Mouse (Mus musculus) urinary bladder, postnatal 10 days (tissue): ENCODE measurements at regions not wholly inside any gene's neighbourhood (a gene's known extent, or its start where the extent isn't known, plus 50 kb on each side); places are given as distances from the start of the nearest gene placed in this dataset.

Experiments
- DNase-seq: peaks from one replicate; pipeline ENCODE4 v3.0.0; 2022; ENCODE audit warnings: low spot score

DNA sequence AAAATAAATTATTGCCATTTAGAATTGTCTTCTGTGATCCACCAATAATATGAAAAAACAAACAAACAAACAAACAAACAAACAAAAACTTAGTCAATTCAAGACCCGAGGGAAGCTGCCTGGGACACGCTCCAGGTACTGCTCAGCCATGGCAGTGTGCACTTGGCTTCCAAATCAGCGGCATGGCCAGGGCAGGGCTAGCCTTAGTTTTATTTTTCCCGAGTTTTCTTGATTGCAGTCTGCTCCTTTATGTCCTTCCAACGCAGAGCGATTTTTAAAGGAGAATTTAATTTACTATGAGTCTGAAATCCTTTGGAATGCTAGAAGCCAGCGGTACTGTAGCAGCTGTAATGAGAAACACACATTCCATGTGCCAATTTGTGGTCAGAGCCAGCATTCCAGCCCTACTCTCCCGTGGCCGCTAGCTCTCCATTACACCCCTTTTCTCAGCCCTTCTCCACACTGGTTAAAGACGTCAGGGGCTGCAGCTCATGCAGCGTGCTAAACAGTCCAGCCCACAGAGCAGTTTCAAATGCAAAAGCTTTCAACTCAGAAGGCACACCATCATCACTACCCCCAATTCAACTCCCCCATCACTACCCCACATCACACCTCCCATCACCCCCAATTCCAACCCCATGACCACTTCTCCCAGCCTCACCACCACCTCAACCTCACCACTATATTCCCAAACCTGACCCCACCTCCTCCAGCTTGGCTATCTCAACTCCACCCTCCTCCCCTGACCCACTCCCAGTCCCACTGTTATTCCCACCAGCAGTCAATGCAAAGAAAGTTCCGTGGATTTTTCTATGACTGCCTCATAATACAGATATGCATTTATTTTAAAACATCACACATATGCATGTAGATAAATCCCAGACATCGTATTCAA lies 187.9 kb upstream of the Gas1 start:
- DNase-seq = no peak

DNA sequence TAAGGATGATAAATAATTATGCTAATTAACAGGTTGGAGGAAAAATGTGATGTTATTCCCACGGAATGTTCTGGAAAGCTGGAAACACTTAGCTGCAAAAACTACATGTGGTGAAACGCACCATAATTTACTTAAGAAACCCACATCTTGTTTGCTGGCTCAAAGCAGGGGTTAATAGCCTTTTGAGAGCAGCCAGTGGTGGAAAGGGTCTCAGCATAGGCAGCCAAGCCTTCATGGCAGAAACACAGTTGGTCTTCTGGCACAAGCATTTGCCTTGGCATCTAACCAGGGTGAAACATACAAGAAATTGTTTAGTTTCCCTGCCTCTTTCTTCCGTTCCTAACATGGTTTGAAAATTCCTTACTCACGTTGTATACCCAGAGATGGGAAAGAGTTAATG lies 192.1 kb upstream of the Gas1 start:
- no peak for DNase-seq

DNA sequence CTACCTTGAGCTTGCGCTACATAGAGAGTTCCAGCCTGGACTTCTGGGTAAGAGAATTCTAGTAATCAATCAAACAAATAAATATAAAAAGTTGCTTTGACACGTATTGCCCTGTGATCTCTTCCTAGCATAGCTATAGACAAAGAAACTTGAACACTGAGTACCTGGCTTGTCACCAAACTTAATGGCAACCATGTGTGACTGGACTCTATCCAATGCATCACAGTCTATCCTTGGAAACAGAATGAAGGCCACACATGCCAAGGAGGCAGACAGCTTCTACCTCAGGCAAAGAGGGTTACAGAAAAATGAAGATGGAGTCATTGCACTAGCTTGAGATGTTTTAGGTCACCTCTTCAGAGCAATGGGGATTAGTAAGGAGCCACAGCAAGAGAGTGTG lies 194.5 kb upstream of the Gas1 start:
- DNase-seq = no peak

DNA sequence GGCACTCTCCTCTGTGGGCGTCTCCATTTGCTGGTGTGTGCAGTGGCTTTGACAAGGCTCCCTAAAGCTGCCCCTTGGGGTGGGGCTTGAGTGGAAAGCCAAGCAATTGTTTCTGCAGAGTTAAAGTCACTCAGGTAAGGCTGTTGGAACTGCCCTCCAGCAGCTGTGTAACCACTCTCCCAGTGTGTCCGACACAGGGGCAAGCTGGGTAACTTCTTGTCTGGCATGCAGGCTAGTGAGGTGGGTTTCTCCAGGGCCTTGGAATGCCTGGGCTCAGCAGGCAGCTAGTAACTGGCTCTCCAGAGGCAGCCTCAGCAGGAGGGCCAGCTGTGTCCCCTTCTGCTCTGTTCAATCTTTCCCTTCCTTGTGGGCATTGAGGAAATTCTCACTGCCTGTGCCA lies 199.5 kb upstream of the Gas1 start:
- no peak for DNase-seq

DNA sequence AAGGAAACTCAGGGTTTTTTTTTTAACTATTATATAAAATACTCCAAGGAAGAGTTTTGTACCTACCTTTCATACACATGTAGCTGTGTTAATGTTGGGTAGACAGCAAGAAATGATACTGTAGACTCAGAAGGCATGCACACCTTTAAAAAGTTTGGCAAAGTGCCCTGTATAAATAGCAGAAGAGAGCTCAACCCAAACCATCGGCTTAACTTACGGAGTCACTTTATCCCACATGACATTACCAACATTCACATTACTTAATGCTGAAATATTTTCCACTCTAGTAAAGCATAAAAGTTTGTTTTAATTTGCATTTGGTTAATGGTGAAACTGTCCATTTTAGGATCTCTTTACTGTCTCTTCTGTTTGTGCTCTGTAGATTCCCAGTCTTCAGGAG lies 205.7 kb upstream of the Gas1 start:
- no peak for DNase-seq

DNA sequence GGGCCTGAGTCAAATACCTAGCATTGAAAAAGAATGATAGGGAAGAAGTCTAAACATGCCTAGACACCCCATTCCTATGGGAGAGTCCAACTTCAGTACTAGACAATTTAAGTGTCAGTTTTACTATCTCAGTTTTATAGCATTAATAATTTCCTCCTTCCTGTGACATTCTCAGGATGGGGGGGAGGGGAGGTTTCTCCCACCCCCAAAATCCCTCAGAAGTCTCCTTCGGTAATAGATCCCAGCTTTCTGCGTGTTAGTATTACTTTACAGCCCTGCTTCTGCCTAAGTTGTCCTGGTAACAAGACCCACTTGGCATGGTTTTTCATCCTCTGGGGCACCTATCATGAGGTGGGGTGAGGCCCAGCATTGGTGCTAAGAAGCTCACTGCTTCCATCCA lies 202.9 kb upstream of the Dapk1 start:
- no peak for DNase-seq

DNA sequence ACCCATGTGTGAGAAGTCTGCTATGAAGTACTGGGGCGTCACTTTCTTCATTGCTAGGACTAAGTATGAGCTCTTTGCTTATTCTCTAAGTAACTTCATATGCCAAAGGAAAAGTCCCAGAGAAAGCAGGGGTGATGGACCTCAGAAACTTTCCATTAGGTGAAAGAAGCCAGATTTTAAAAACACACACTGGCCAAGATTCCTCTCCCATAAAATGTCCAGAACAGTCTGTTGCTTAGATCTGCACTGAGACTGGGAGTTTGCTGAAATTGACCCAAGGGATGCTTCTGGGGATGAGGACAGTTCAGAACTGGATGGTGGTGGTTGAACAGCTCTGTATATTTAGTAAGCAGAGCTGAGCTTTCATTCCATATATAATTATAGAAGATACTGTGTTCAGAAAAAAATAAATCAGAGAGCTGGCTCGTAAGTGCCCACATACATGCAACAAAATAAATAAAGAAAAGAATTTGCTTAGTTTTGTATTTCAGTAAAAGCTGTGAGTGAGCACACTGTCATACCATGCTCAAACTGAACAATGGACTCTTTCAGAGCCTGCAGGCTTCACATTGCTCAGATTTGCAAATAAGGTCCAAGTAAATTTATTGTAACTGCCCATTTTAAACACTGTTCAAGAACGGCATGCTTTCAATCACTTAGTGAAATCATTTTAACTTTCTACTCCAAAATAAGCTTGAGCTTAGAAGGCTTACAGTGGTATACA lies 200.8 kb upstream of the Dapk1 start:
- DNase-seq = no peak

DNA sequence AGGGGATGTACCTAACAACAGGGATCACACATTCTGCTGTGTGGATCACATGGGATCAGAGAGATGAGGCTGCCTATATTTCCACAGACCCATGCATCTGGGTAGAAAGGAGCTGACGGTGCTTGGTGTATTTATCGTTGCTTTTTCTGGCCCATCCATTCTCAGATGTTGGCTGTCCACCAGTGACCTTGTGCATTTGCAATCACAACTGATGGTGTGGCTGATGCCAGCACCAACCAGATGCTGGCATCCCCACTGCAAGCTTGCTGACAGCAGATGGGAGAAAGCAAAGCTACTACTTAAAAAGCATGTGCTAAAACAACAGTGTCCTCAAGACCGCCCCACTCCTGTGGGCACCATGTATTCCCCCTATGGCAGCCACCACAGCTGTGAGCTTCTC lies 198.3 kb upstream of the Dapk1 start:
- DNase-seq = no peak

DNA sequence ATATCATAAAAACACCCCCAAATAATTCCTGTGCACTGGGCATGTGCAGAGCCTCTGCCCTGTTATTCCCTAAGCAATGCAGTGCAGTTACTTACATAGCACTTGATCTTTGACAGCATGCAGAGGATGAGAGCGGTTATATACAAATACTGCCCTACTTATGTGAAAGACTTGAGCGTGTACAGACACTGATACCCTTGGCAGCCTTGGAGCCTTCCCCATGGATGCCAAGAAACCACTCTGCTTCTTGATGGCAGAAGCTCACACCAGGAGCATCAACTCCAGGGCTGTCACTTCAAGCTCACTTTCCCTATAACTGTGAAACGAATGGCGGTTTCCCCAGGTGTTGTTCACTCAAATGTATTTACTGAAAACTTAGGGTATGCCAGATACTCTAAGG lies 194.4 kb upstream of the Dapk1 start:
- DNase-seq = no peak

DNA sequence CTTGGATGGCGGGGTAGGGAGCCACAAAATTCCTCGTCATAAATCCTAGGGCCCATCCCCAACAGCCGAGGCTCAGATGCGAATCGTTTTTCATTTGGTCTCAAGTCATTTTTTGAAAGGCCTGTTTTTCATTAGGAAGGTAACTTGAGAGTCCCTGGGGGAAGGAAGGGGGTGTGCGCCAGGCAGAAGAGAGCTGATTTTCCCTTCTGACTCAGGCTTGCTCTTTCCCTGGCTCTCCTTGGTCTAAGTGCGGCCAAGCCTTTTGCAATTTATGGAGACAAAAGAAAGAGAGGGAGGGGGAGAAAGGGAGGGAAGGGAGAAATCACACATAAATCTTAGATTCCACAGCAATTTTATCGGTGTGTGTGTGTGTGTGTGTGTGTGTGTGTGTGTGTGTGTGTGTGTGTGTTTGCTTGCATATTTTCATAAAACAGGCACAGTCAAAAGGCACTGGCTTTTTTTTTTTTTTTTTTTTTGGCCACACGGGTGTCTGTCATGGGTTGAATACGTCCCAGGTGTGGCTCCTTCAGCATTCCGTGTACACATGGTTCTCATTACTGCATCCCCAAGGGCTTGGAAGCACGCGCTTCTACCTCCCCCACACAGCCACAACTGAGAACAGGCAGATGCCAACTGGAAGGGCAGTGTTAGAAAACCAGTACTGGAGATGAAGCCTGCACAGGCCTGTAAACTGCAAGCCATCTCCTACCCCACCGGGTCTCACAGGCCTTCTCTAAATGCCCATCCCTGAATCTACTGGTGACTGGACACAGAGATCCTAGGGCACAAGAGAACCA lies 191.8 kb upstream of the Dapk1 start:
- DNase-seq = no peak

DNA sequence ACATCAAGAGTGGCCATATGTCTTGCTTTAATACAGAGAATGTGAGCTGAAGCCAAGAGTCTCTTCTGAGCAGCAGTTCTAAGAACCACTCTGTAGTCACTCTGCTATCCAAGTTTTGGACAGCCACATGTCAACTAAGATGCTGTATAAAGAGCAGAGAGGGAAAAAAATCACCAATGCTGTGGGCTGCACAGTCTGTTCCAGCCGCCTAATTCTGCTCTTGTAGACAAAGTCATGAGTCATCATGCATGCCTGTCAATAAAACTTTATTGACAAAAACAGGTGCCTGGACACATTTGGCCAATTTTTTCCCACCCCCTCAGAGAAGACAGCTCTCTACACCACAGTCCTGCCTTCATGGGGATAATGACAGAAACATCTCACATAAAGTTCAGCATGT lies 185.7 kb upstream of the Dapk1 start:
- no peak for DNase-seq

DNA sequence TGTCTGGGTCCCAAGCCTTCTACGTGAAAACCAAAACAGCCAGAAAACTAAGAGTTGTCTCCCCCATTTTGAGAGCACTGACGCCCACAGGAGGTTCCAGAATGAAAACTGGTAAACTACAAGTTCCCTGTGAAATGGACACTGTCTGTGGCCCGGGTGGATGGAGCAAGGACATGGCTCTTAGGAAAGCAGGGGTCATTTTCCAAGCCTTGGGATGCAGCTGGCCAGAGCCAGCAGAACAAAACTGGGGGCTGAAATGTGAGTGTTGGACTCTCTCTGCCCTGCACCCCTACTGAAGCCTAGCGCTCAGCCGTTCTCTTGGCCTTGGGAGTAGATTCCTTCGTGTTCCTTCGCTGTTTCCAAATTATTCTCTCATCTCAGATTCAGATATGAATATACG lies 184.7 kb upstream of the Dapk1 start:
- no peak for DNase-seq

DNA sequence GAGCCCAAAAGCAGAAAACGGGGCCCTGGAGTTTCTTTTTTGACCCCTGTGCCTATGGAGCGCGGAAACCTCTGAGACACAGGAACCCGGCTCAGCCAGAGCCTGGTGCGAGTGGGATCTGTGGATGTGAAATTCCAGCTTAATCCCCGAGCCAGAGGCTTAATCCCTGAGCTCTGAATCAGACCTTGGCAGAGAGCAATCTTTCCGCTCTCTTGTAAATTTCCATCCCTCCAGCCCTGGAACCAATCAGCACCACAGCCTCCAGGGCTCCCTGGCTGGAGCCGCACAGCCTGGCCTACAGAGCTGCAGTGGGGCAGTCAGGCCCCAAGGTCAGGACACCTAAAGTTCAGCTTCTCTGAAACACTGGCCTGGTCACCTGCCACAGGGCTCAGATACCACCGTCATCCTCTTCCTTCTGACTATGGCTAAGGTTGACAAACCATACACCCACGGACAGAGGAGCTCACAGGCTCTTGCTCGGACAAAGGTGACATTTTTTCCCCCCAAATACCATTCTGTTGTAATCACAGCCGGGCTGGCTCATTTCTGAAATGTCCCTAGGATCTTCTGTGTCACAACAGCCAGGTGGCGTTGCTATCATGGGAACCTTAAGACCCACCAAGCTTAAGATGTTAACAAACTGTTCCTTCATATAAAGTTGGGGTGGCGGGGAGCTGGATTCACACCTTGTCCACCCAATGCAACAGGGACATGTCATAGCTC lies 184.2 kb upstream of the Dapk1 start:
- DNase-seq = no peak

DNA sequence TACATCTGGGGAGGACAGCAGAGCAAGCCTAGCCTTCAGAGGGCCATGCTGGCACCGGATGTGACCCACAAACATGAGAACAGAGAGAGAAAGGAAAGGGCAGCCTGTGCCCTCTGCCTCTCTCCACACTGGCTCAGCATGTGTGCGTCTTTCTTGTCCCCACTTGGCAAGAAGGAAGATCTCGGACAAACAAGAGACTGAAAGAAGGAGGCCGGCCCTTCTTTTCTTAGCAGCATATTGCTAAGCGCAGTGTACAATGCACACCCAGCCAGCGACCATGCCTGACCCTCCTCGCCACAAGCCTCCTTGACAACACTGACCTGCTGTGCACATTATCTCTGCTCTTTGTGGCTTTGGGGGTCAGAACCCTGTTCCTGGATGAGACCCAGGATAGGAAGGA lies 181.4 kb upstream of the Dapk1 start:
- no peak for DNase-seq

DNA sequence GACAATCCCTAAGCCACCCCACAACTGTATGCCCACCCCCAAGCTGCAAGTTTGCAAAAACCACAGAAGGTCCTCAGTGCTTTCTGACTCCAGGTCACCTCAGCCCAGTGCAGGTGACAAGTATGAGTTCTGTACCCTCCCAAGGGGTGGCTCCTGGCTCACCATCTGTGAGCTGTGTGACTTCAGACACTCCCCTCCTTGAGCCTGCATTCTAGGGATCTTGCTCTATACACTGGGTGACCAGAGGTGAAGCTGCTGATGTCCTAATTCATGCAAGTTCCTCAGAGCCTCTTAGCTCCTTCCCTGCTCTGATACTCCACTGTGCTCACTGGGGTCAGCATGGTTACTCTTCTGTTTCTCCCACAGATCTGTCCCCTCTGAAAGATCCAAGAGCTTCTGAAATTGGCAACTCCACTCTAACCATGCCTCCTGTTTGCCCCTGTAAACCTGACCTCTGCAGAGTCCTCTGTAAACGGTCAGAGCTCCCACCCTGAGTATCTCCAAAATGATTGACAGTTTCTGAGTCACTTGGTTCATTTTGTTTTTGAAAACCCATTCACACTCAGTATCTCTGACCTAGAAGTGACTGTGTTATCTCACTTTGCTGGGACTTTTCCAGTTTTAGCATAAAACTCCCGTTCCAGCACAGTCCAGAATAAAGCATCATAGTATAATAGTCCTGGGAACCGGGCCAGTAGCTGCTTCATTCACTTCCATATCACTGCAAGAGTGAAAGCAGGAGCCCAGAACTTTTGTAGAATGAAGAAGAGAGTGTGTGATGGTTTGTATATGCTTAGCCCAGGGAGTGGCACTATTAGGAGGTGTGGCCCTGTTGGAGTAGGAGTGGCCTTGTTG lies 180.7 kb upstream of the Dapk1 start:
- no peak for DNase-seq

DNA sequence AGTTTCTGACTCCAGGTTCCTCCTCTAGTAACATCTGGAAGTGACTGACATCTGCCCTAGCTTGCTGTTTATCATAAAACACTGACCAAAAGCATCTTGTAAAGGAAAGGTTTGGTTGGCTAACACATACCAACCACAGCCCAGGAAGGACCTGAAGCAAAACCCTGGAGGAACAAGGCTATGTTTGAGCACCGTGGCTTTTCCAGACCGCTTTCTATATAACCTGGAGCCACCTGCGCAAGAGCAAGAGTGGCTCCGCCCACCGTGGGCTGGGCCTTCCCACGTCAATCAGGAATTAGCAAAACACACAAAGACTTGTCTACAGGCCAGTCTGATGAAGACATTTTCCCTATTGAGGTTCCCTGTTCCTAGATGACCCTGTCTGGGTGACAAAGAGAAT lies 177.5 kb upstream of the Dapk1 start:
- DNase-seq = no peak

DNA sequence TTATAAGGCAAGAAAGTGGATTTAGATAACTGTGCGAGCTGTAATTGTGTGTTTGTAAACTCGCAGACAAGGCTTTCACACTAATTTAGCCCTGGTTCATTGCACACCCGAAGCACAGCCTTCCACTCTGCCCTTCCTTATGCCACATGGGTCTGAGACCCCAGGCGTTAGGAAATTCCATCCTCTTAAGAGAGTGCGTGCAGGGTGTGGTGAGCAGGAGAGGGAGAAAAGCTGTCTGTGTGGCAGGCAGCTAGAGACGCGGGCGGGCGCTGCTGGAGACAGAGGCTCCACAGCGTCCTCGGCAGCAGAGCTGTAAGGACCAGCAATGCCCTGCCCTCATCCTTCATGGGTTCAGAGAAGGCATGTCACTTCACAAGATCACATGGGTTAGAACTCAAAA lies 176.6 kb upstream of the Dapk1 start:
- DNase-seq = no peak

DNA sequence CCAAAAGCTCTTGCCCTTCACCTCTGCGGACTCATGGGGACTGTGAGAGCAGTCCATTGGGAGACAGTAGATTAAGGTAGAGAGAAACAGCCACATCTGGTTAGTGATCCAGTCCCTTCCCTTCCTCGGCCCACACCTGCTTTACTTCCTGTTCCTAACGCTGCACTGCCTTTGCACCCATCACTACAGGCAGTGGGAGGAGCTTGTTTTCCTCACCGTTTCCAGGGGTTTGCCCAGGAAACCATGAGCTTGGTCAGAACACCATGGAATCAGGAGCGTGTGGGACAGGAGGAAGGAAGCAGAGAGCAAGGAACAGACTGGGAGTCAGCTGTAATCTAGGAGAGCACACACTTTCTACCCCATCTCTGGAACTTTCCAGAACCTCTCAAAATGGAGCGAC lies 176.2 kb upstream of the Dapk1 start:
- DNase-seq = no peak

DNA sequence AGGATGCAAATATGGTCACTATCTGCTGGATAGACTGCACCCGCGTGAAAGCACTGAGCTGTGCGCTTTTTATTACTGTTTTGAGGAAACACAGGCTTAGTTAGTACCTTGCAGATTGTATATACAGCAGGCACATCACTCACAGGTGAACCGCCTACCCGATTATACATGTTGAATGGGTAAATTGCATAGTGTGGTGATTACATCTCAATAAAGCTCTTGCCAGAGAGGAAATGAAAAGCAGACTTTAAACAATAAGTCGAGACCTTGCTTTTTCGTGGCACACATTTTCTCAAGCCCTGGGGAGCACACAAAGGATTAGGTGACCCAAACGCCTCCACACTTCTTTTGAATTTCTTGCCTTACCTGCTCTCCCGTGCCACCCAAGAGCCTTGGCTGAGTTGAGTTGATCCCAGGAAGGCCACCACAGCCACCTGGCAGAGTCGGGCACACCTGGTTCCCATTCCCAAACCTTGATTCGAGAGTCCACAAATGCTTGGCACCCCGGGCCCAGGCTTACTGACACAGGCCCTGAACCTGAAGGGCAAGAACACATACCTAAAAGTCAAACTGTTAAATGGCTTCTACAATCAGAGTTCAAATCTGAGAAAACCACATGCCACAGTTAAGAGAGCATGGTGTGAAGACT lies 175.4 kb upstream of the Dapk1 start:
- no peak for DNase-seq

DNA sequence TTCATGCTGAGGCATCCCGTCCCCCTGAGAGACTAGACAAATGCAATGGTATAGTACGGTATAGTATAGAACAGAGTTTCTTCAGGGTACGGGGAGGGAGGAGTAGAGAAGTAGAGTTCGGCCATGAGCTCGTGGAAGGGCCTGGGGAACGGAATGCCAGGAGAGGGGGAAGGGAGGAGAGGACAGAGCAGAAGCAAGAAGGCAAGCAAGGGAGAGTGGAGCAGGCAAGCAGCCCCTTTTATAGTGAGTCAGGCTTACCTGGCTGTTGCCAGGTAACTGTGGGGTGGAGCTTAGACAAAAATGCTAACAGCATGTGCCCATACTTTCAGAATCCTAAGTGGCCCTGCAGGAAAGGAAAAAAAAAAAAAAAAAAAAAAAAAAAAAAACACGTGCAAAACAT lies 174.7 kb upstream of the Dapk1 start:
- DNase-seq = no peak
